Comparison of ENCODE assay signal across 8 mouse cellular contexts in genomic region chr8:105278911-105279334, GRCm38 (mm10). TPM values are rescaled to one million over a fixed set of nuclear protein-coding genes. Genes with fewer than 3 reads are reported as not detected.
DNase-seq lines count a peak whose midpoint lies in the region; ATAC-seq and TF ChIP-seq lines count a peak whose summit lies in the region.

No protein-coding gene starts in this region.

- H3K9ac ChIP-seq in heart, embryonic 15.5 days = peak overlapping the region; percentile 38
- no peak overlapping the region for H3K9ac ChIP-seq in kidney, postnatal 0 days (ENCODE audit: low read depth, low read length)
- no peak overlapping the region for H3K9ac ChIP-seq in limb, embryonic 14.5 days (ENCODE audit: low read depth, low read length, severe bottlenecking)
- 0 out of 2 replicates have a peak overlapping the region, but pooled peaks have one; percentile 20 for H3K9ac ChIP-seq in midbrain, embryonic 14.5 days (replicated peaks; ENCODE audit: low read length)
- no peak overlapping the region for H3K9ac ChIP-seq in stomach, postnatal 0 days (ENCODE audit: low read length)

- H3K4me2 ChIP-seq in heart, embryonic 15.5 days = peak overlapping the region; percentile 71
- peak overlapping the region; percentile 48 for H3K4me2 ChIP-seq in kidney, postnatal 0 days (ENCODE audit: low read length)
- H3K4me2 ChIP-seq in limb, embryonic 14.5 days (replicated peaks; ENCODE audit: low read depth, low read length, severe bottlenecking) = peak overlapping the region; percentile 42
- peak overlapping the region; percentile 46 for H3K4me2 ChIP-seq in midbrain, embryonic 14.5 days (ENCODE audit: low read length)
- H3K4me2 ChIP-seq in stomach, postnatal 0 days (replicated peaks; ENCODE audit: low read depth) = peak overlapping the region; percentile 48

- peak; percentile 41 for TF ChIP-seq CTCF in kidney, postnatal 0 days (IDR thresholded peaks at IDR 0.05; ENCODE audit: low read depth)
- peak; percentile 66 for TF ChIP-seq CTCF in stomach, postnatal 0 days (IDR thresholded peaks at IDR 0.05; ENCODE audit: low read depth)

- H3K9me3 ChIP-seq in forebrain, embryonic 10.5 days = no peaks in the 10 kb centered on the region
- no peaks in the 10 kb centered on the region for H3K9me3 ChIP-seq in heart, embryonic 15.5 days (replicated peaks)
- H3K9me3 ChIP-seq in kidney, postnatal 0 days (replicated peaks; ENCODE audit: low read length) = no peaks in the 10 kb centered on the region
- no peaks in the 10 kb centered on the region for H3K9me3 ChIP-seq in limb, embryonic 14.5 days (ENCODE audit: control insufficient read depth, low read length)
- H3K9me3 ChIP-seq in midbrain, embryonic 14.5 days (ENCODE audit: control insufficient read depth, low read length) = no peaks in the 10 kb centered on the region
- no peaks in the 10 kb centered on the region for H3K9me3 ChIP-seq in stomach, postnatal 0 days (ENCODE audit: control insufficient read depth, low read length)

- no peak overlapping the region for H3K27ac ChIP-seq in forebrain, embryonic 10.5 days
- H3K27ac ChIP-seq in heart, embryonic 15.5 days = no peak overlapping the region
- H3K27ac ChIP-seq in kidney, postnatal 0 days = no peak overlapping the region
- H3K27ac ChIP-seq in limb, embryonic 14.5 days (replicated peaks; ENCODE audit: low read depth, low read length) = no peak overlapping the region
- H3K27ac ChIP-seq in midbrain, embryonic 14.5 days (replicated peaks; ENCODE audit: low read depth, low read length) = no peak overlapping the region
- H3K27ac ChIP-seq in stomach, postnatal 0 days (replicated peaks) = no peak overlapping the region

- H3K27me3 ChIP-seq in forebrain, embryonic 10.5 days (ENCODE audit: poor library complexity, severe bottlenecking) = peaks cover 100% of the 10 kb centered on the region
- peaks cover 71% of the 10 kb centered on the region for H3K27me3 ChIP-seq in heart, embryonic 15.5 days
- H3K27me3 ChIP-seq in kidney, postnatal 0 days (ENCODE audit: insufficient read depth, low read length) = peaks cover 37% of the 10 kb centered on the region
- H3K27me3 ChIP-seq in limb, embryonic 14.5 days (ENCODE audit: control insufficient read depth, insufficient read depth, low read length) = peaks cover 47% of the 10 kb centered on the region
- H3K27me3 ChIP-seq in midbrain, embryonic 14.5 days (ENCODE audit: control insufficient read depth, insufficient read depth, low read length) = peaks cover 56% of the 10 kb centered on the region
- no peaks in the 10 kb centered on the region for H3K27me3 ChIP-seq in stomach, postnatal 0 days (ENCODE audit: control insufficient read depth, insufficient read depth, low read length)

- no peak for TF ChIP-seq EP300 in stomach, postnatal 0 days (optimal IDR thresholded peaks at IDR 0.05)

- TF ChIP-seq POLR2A in limb, embryonic 14.5 days (IDR thresholded peaks at IDR 0.05; ENCODE audit: borderline replicate concordance, extremely low read depth, insufficient read depth, insufficient read length) = no peak

- ATAC-seq in heart, embryonic 15.5 days (replicated peaks; ENCODE audit: insufficient number of reproducible peaks, insufficient read depth, low FRiP score, low read depth) = peak; percentile 63
- peak; percentile 66; the same call in 1 of the 2 replicates for ATAC-seq in kidney, postnatal 0 days (replicated peaks; ENCODE audit: low FRiP score, low read depth)
- ATAC-seq in limb, embryonic 14.5 days (ENCODE audit: low FRiP score, low read depth) = no peak
- ATAC-seq in midbrain, embryonic 14.5 days (ENCODE audit: low FRiP score, low TSS enrichment) = peak; percentile 56
- peak; percentile 89 for ATAC-seq in stomach, postnatal 0 days (ENCODE audit: low FRiP score, low TSS enrichment)

- peak overlapping the region; percentile 39 for H3K4me3 ChIP-seq in forebrain, embryonic 10.5 days
- H3K4me3 ChIP-seq in heart, embryonic 15.5 days = peak overlapping the region; percentile 40
- no peak overlapping the region; the same call in 1 of the 2 replicates for H3K4me3 ChIP-seq in kidney, postnatal 0 days (replicated peaks; ENCODE audit: low read depth, low read length)
- peak overlapping the region; percentile 24 for H3K4me3 ChIP-seq in limb, embryonic 14.5 days (replicated peaks; ENCODE audit: low read length)
- no peak overlapping the region for H3K4me3 ChIP-seq in midbrain, embryonic 14.5 days (replicated peaks; ENCODE audit: low read depth, low read length)
- peak overlapping the region; percentile 12; the same call in 1 of the 2 replicates for H3K4me3 ChIP-seq in stomach, postnatal 0 days (ENCODE audit: low read depth, low read length)

- peaks cover 25% of the 10 kb centered on the region for H3K36me3 ChIP-seq in forebrain, embryonic 10.5 days (replicated peaks)
- no peaks in the 10 kb centered on the region for H3K36me3 ChIP-seq in heart, embryonic 15.5 days
- H3K36me3 ChIP-seq in kidney, postnatal 0 days (ENCODE audit: insufficient read depth, low read length) = no peaks in the 10 kb centered on the region; the same call in 1 of the 2 replicates
- H3K36me3 ChIP-seq in limb, embryonic 14.5 days (ENCODE audit: control insufficient read depth, insufficient read depth, low read length) = peaks cover 9% of the 10 kb centered on the region
- H3K36me3 ChIP-seq in midbrain, embryonic 14.5 days (ENCODE audit: control insufficient read depth, insufficient read depth, low read length) = peaks cover 39% of the 10 kb centered on the region
- no peaks in the 10 kb centered on the region for H3K36me3 ChIP-seq in stomach, postnatal 0 days (ENCODE audit: control insufficient read depth, insufficient read depth, low read length)

- 2% methylated on average over 28 of the region's 28 CpGs for WGBS in forebrain, embryonic 10.5 days
- WGBS in heart, embryonic 15.5 days = 3% methylated on average over 28 of the region's 28 CpGs
- 2% methylated on average over 28 of the region's 28 CpGs for WGBS in kidney, postnatal 0 days
- 2% methylated on average over 26 of the region's 28 CpGs for WGBS in limb, embryonic 14.5 days
- 3% methylated on average over 28 of the region's 28 CpGs for WGBS in midbrain, embryonic 14.5 days
- 3% methylated on average over 27 of the region's 28 CpGs for WGBS in stomach, postnatal 0 days

- H3K4me1 ChIP-seq in forebrain, embryonic 10.5 days = peaks cover 36% of the 10 kb centered on the region
- H3K4me1 ChIP-seq in heart, embryonic 15.5 days (replicated peaks) = peaks cover 34% of the 10 kb centered on the region
- H3K4me1 ChIP-seq in kidney, postnatal 0 days (replicated peaks; ENCODE audit: insufficient read depth, low read length) = 0 out of 2 replicates have a peak, but pooled peaks cover 2% of the 10 kb centered on the region
- H3K4me1 ChIP-seq in limb, embryonic 14.5 days (ENCODE audit: control insufficient read depth, insufficient read depth, low read length) = peaks cover 11% of the 10 kb centered on the region; the same call in 1 of the 2 replicates
- H3K4me1 ChIP-seq in midbrain, embryonic 14.5 days (ENCODE audit: control insufficient read depth, insufficient read depth, low read length) = peaks cover 18% of the 10 kb centered on the region; the same call in 1 of the 2 replicates
- no peaks in the 10 kb centered on the region; the same call in 1 of the 2 replicates for H3K4me1 ChIP-seq in stomach, postnatal 0 days (replicated peaks; ENCODE audit: control insufficient read depth, insufficient read depth)

- DNase-seq in urinary bladder, adult 2 months (ENCODE audit: low spot score) = peak; percentile 74
- DNase-seq in urinary bladder, postnatal 10 days (ENCODE audit: low spot score) = no peak
- no peak for DNase-seq in forebrain, embryonic 10.5 days (ENCODE audit: extremely low spot score, low spot score)
- no peak for DNase-seq in kidney, postnatal 0 days (ENCODE audit: low spot score)
- DNase-seq in limb, embryonic 14.5 days (ENCODE audit: low spot score) = peak; percentile 50
- peak; percentile 73 for DNase-seq in midbrain, embryonic 14.5 days
- peak; percentile 93 for DNase-seq in stomach, postnatal 0 days (ENCODE audit: low spot score)

RNA-seq across cellular contexts. Expression of gene Nol3, which starts 3.0 kb away (rescaled TPM):
- polyA plus RNA-seq in urinary bladder, adult 2 months (2012; rRNA removed) = 2.8 and 4.0 TPM in 2 replicates
- 0.57 and 0.99 TPM in 2 replicates for polyA plus RNA-seq in forebrain, embryonic 10.5 days (2016; fragmentation: Nextera tagmentation; extraction: Ambion mirVana)
- 3.8 and 4.7 TPM in 2 replicates for polyA plus RNA-seq in heart, embryonic 15.5 days (2015; fragmentation: Nextera tagmentation; extraction: Ambion mirVana)
- 0.29 and 0.68 TPM in 2 replicates for polyA plus RNA-seq in kidney, postnatal 0 days (2015; fragmentation: Nextera tagmentation; extraction: Ambion mirVana)
- polyA plus RNA-seq in limb, embryonic 14.5 days (2012; rRNA removed) = 2.0 and 2.3 TPM in 2 replicates
- polyA plus RNA-seq in limb, embryonic 14.5 days (2014; fragmentation: Nextera tagmentation; extraction: Ambion mirVana) = 2.3 and 3.3 TPM in 2 replicates
- 3.0 and 4.2 TPM in 2 replicates for polyA plus RNA-seq in midbrain, embryonic 14.5 days (2014; fragmentation: Nextera tagmentation; extraction: Ambion mirVana)
- polyA plus RNA-seq in stomach, postnatal 0 days (2015; fragmentation: Nextera tagmentation; extraction: Ambion mirVana) = 1.2 and 1.4 TPM in 2 replicates

RNA-seq across cellular contexts. Expression of gene Hsf4, which starts 9.3 kb away (rescaled TPM):
- 4.8 TPM in 2 replicates for polyA plus RNA-seq in urinary bladder, adult 2 months (2012; rRNA removed)
- not detected in 2 replicates for polyA plus RNA-seq in forebrain, embryonic 10.5 days (2016; fragmentation: Nextera tagmentation; extraction: Ambion mirVana)
- polyA plus RNA-seq in heart, embryonic 15.5 days (2015; fragmentation: Nextera tagmentation; extraction: Ambion mirVana) = 0.13 and 0.30 TPM in 2 replicates
- polyA plus RNA-seq in kidney, postnatal 0 days (2015; fragmentation: Nextera tagmentation; extraction: Ambion mirVana) = 0.12 TPM in 1 of 2 replicates, not detected in the other
- 0.47 and 0.62 TPM in 2 replicates for polyA plus RNA-seq in limb, embryonic 14.5 days (2012; rRNA removed)
- polyA plus RNA-seq in limb, embryonic 14.5 days (2014; fragmentation: Nextera tagmentation; extraction: Ambion mirVana) = 0.14 TPM in 1 of 2 replicates, not detected in the other
- polyA plus RNA-seq in midbrain, embryonic 14.5 days (2014; fragmentation: Nextera tagmentation; extraction: Ambion mirVana) = 0.14 and 0.35 TPM in 2 replicates
- 0.23 and 0.34 TPM in 2 replicates for polyA plus RNA-seq in stomach, postnatal 0 days (2015; fragmentation: Nextera tagmentation; extraction: Ambion mirVana)

RNA-seq across cellular contexts. Expression of gene 4931428F04Rik, which starts 10.7 kb away (rescaled TPM):
- 2.7 and 2.9 TPM in 2 replicates for polyA plus RNA-seq in urinary bladder, adult 2 months (2012; rRNA removed)
- polyA plus RNA-seq in forebrain, embryonic 10.5 days (2016; fragmentation: Nextera tagmentation; extraction: Ambion mirVana) = 16.5 and 19.8 TPM in 2 replicates
- 4.9 and 6.7 TPM in 2 replicates for polyA plus RNA-seq in heart, embryonic 15.5 days (2015; fragmentation: Nextera tagmentation; extraction: Ambion mirVana)
- 5.5 and 6.2 TPM in 2 replicates for polyA plus RNA-seq in kidney, postnatal 0 days (2015; fragmentation: Nextera tagmentation; extraction: Ambion mirVana)
- polyA plus RNA-seq in limb, embryonic 14.5 days (2012; rRNA removed) = 30.1 and 37.8 TPM in 2 replicates
- polyA plus RNA-seq in limb, embryonic 14.5 days (2014; fragmentation: Nextera tagmentation; extraction: Ambion mirVana) = 9.9 and 12.1 TPM in 2 replicates
- 65.7 and 98.8 TPM in 2 replicates for polyA plus RNA-seq in midbrain, embryonic 14.5 days (2014; fragmentation: Nextera tagmentation; extraction: Ambion mirVana)
- polyA plus RNA-seq in stomach, postnatal 0 days (2015; fragmentation: Nextera tagmentation; extraction: Ambion mirVana) = 1.9 and 3.0 TPM in 2 replicates

RNA-seq across cellular contexts. Expression of gene Fbxl8, which starts 14.5 kb away (rescaled TPM):
- polyA plus RNA-seq in urinary bladder, adult 2 months (2012; rRNA removed) = 9.1 and 9.5 TPM in 2 replicates
- polyA plus RNA-seq in forebrain, embryonic 10.5 days (2016; fragmentation: Nextera tagmentation; extraction: Ambion mirVana) = 0.55 and 0.91 TPM in 2 replicates
- 3.1 and 4.5 TPM in 2 replicates for polyA plus RNA-seq in heart, embryonic 15.5 days (2015; fragmentation: Nextera tagmentation; extraction: Ambion mirVana)
- 1.8 and 2.4 TPM in 2 replicates for polyA plus RNA-seq in kidney, postnatal 0 days (2015; fragmentation: Nextera tagmentation; extraction: Ambion mirVana)
- polyA plus RNA-seq in limb, embryonic 14.5 days (2012; rRNA removed) = 4.0 and 5.6 TPM in 2 replicates
- polyA plus RNA-seq in limb, embryonic 14.5 days (2014; fragmentation: Nextera tagmentation; extraction: Ambion mirVana) = 2.9 and 3.7 TPM in 2 replicates
- 0.72 and 0.96 TPM in 2 replicates for polyA plus RNA-seq in midbrain, embryonic 14.5 days (2014; fragmentation: Nextera tagmentation; extraction: Ambion mirVana)
- polyA plus RNA-seq in stomach, postnatal 0 days (2015; fragmentation: Nextera tagmentation; extraction: Ambion mirVana) = 3.5 and 3.7 TPM in 2 replicates

RNA-seq across cellular contexts. Expression of gene Tradd, which starts 14.5 kb away (rescaled TPM):
- 15.1 and 15.8 TPM in 2 replicates for polyA plus RNA-seq in urinary bladder, adult 2 months (2012; rRNA removed)
- 13.4 and 13.9 TPM in 2 replicates for polyA plus RNA-seq in forebrain, embryonic 10.5 days (2016; fragmentation: Nextera tagmentation; extraction: Ambion mirVana)
- polyA plus RNA-seq in heart, embryonic 15.5 days (2015; fragmentation: Nextera tagmentation; extraction: Ambion mirVana) = 17.9 and 24.0 TPM in 2 replicates
- polyA plus RNA-seq in kidney, postnatal 0 days (2015; fragmentation: Nextera tagmentation; extraction: Ambion mirVana) = 21.8 and 24.2 TPM in 2 replicates
- polyA plus RNA-seq in limb, embryonic 14.5 days (2012; rRNA removed) = 12.8 and 13.6 TPM in 2 replicates
- polyA plus RNA-seq in limb, embryonic 14.5 days (2014; fragmentation: Nextera tagmentation; extraction: Ambion mirVana) = 26.2 and 26.3 TPM in 2 replicates
- 13.5 and 15.0 TPM in 2 replicates for polyA plus RNA-seq in midbrain, embryonic 14.5 days (2014; fragmentation: Nextera tagmentation; extraction: Ambion mirVana)
- 28.6 and 30.5 TPM in 2 replicates for polyA plus RNA-seq in stomach, postnatal 0 days (2015; fragmentation: Nextera tagmentation; extraction: Ambion mirVana)

Comparison
In these comparisons a context has a peak if more than half of its experiments do, and no peak if none do; other contexts are left out.
1. DNase-seq: peak in urinary bladder, adult 2 months (single experiment), limb, embryonic 14.5 days (single experiment), midbrain, embryonic 14.5 days (single experiment) and stomach, postnatal 0 days (single experiment); none in urinary bladder, postnatal 10 days (single experiment), forebrain, embryonic 10.5 days (single experiment) and kidney, postnatal 0 days (single experiment).
2. H3K4me3 ChIP-seq: peak in forebrain, embryonic 10.5 days (single experiment), heart, embryonic 15.5 days (single experiment), limb, embryonic 14.5 days (single experiment) and stomach, postnatal 0 days (single experiment); none in kidney, postnatal 0 days (single experiment) and midbrain, embryonic 14.5 days (single experiment).
3. H3K9ac ChIP-seq: peak in heart, embryonic 15.5 days (single experiment) and midbrain, embryonic 14.5 days (single experiment); none in kidney, postnatal 0 days (single experiment), limb, embryonic 14.5 days (single experiment) and stomach, postnatal 0 days (single experiment).
4. Peak in every context shown above with its lines, with median percentiles within 50 percentile points of each other: H3K4me2 ChIP-seq.